Mouse (Mus musculus) forebrain, embryonic 15.5 days (tissue): ENCODE measurements around the gene Gnptab. TPM values are rescaled to one million over a fixed set of nuclear protein-coding genes. Genes with fewer than 3 reads are reported as not detected.
A peak's percentile ranks its signal among the peaks of the same experiment; 100 is the strongest.

Source experiments
- ATAC-seq: fragments of 200-750 bp; cut with Nextera tagmentation; replicated peaks from 2 replicates; pipeline ENCODE4 v1.8.0; 2017; ENCODE audit warnings: mild to moderate bottlenecking, moderate TSS enrichment, moderate library complexity
- H3K27ac ChIP-seq: fragments of 300-500 bp; sonication (generic); replicated peaks from 2 replicates; pipeline ENCODE4 v1.5.1; 2015; ENCODE audit warnings: mild to moderate bottlenecking, inconsistent platforms
- H3K27me3 ChIP-seq: fragments of 300-500 bp; sonication (generic); 2 replicates; pipeline ENCODE4 v1.6.1; 2015; ENCODE audit warnings: inconsistent platforms
- H3K36me3 ChIP-seq: fragments of 300-500 bp; sonication (generic); 2 replicates; pipeline ENCODE4 v1.6.1; 2015; ENCODE audit warnings: mild to moderate bottlenecking, inconsistent platforms
- H3K4me1 ChIP-seq: fragments of 300-500 bp; sonication (generic); 2 replicates; pipeline ENCODE4 v1.6.1; 2015; ENCODE audit warnings: inconsistent platforms
- H3K4me2 ChIP-seq: fragments of 300-500 bp; sonication (generic); replicated peaks from 2 replicates; pipeline ENCODE4 v1.6.1; 2015; ENCODE audit warnings: mild to moderate bottlenecking, inconsistent platforms
- H3K4me3 ChIP-seq: fragments of 300-500 bp; sonication (generic); 2 replicates; pipeline ENCODE4 v1.5.1; 2015; ENCODE audit warnings: mild to moderate bottlenecking, inconsistent platforms
- H3K9ac ChIP-seq: fragments of 300-500 bp; sonication (generic); replicated peaks from 2 replicates; pipeline ENCODE4 v1.6.1; 2015; ENCODE audit warnings: mild to moderate bottlenecking, inconsistent platforms
- H3K9me3 ChIP-seq: fragments of 300-500 bp; sonication (generic); 2 replicates; pipeline ENCODE4 v1.6.1; 2016; ENCODE audit warnings: inconsistent platforms
- WGBS: fragments of 180-500 bp; shearing (Covaris S2); methylation state at CpG from one replicate; pipeline ENCODE4 v1.1.7; 2015; ENCODE audit warnings: mixed read lengths; 5-methylcytosine and 5-hydroxymethylcytosine counted together
- polyA plus RNA-seq: library from polyadenylated mRNA; unstranded; fragments of >200 nt; fragmentation: Nextera tagmentation; extraction: Ambion mirVana; gene quantifications from 2 replicates; pipeline ENCODE4 v1.2.1, GENCODE M21; 2015

Gene Gnptab
- polyA plus RNA-seq = 15.0 and 15.8 TPM in 2 replicates

GRCm38 (mm10) chr10:88379013-88379885 is at the start of gene Gnptab, which contains the start of gene Dram1:
Gene Gnptab (plus strand): TSS chr10:88379132.
Gene Dram1 (minus strand): TSS chr10:88379080.
- H3K27me3 ChIP-seq = no peaks in the 10 kb centered on the region
- peak within 1 kb of the TSS; percentile 73 for H3K4me2 ChIP-seq
- peak within 1 kb of the TSS; percentile 68 for H3K4me3 ChIP-seq
- under 1% methylated on average over 86 of the region's 87 CpGs for WGBS
- peak within 1 kb of the TSS; percentile 73 for H3K9ac ChIP-seq
- no peaks in the 10 kb centered on the region for H3K9me3 ChIP-seq
- ATAC-seq = peak; percentile 91
- H3K27ac ChIP-seq = peak within 1 kb of the TSS; percentile 82
- no peaks in the 10 kb centered on the region for H3K36me3 ChIP-seq
- peaks cover 17% of the 10 kb centered on the region for H3K4me1 ChIP-seq

GRCm38 (mm10) chr10:88330695-88331094 is 48.2 kb upstream of the Gnptab start:
- 27% methylated on average over 5 of the region's 5 CpGs for WGBS
- 0 out of 2 replicates have a peak, but pooled peaks have one; percentile 15 for ATAC-seq

GRCm38 (mm10) chr10:88340660-88341059 is 38.3 kb upstream of the Gnptab start:
- H3K4me1 ChIP-seq = no peaks in the 10 kb centered on the region
- H3K4me2 ChIP-seq = no peak overlapping the region
- WGBS = 93% methylated on average over 9 of the region's 9 CpGs
- no peaks in the 10 kb centered on the region for H3K9me3 ChIP-seq
- no peaks in the 10 kb centered on the region for H3K36me3 ChIP-seq
- H3K9ac ChIP-seq = no peak overlapping the region
- H3K27me3 ChIP-seq = no peaks in the 10 kb centered on the region
- H3K27ac ChIP-seq = no peak overlapping the region
- H3K4me3 ChIP-seq = no peak overlapping the region
- no peak for ATAC-seq

More at GRCm38 (mm10) chr10:88330695-88331094, 48.2 kb upstream of the Gnptab start:
- Histone ChIP-seq H3K27ac (no peak overlapping the region), H3K4me3 (no peak overlapping the region), H3K36me3 (no peaks in the 10 kb centered on the region), H3K9ac (no peak overlapping the region), H3K9me3 (no peaks in the 10 kb centered on the region), H3K4me1 (peaks cover 4% of the 10 kb centered on the region; the same call in 1 of the 2 replicates), H3K27me3 (no peaks in the 10 kb centered on the region), H3K4me2 (no peak overlapping the region)

- WGBS = 89% methylated on average over 6 of the region's 6 CpGs
- Histone ChIP-seq H3K9me3 (no peaks in the 10 kb centered on the region), H3K4me3 (no peak overlapping the region), H3K4me1 (no peaks in the 10 kb centered on the region), H3K27ac (no peak overlapping the region), H3K36me3 (no peaks in the 10 kb centered on the region), H3K27me3 (no peaks in the 10 kb centered on the region), H3K9ac (no peak overlapping the region), H3K4me2 (no peak overlapping the region)
- ATAC-seq = no peak
Measured at GRCm38 (mm10) chr10:88341368-88341767, 37.6 kb upstream of the Gnptab start.

GRCm38 (mm10) chr10:88345899-88346401 is 33.0 kb upstream of the Gnptab start:
- ATAC-seq = no peak
- no peak overlapping the region for H3K27ac ChIP-seq
- no peaks in the 10 kb centered on the region for H3K9me3 ChIP-seq
- no peaks in the 10 kb centered on the region for H3K27me3 ChIP-seq
- H3K4me3 ChIP-seq = no peak overlapping the region
- H3K36me3 ChIP-seq = no peaks in the 10 kb centered on the region
- no peak overlapping the region for H3K9ac ChIP-seq
- 60% methylated on average over 11 of the region's 11 CpGs for WGBS
- H3K4me2 ChIP-seq = no peak overlapping the region
- H3K4me1 ChIP-seq = no peaks in the 10 kb centered on the region

GRCm38 (mm10) chr10:88346454-88347245 is 32.3 kb upstream of the Gnptab start:
- H3K4me1 ChIP-seq = no peaks in the 10 kb centered on the region

GRCm38 (mm10) chr10:88349800-88350199 is 29.1 kb upstream of the Gnptab start:
- Histone ChIP-seq H3K4me1 (no peaks in the 10 kb centered on the region), H3K4me3 (no peak overlapping the region), H3K4me2 (no peak overlapping the region), H3K27me3 (no peaks in the 10 kb centered on the region), H3K9ac (no peak overlapping the region), H3K36me3 (no peaks in the 10 kb centered on the region), H3K27ac (no peak overlapping the region), H3K9me3 (no peaks in the 10 kb centered on the region)
- ATAC-seq = no peak
- WGBS = 7% methylated on average over 8 of the region's 8 CpGs

More at GRCm38 (mm10) chr10:88346454-88347245, 32.3 kb upstream of the Gnptab start:
- no peak overlapping the region for H3K4me3 ChIP-seq
- no peak overlapping the region for H3K9ac ChIP-seq
- 80% methylated on average over 12 of the region's 12 CpGs for WGBS
- no peak for ATAC-seq
- no peaks in the 10 kb centered on the region for H3K36me3 ChIP-seq
- H3K27ac ChIP-seq = no peak overlapping the region
- no peaks in the 10 kb centered on the region for H3K27me3 ChIP-seq
- H3K4me2 ChIP-seq = no peak overlapping the region
- no peaks in the 10 kb centered on the region for H3K9me3 ChIP-seq

GRCm38 (mm10) chr10:88350687-88351086 is 28.2 kb upstream of the Gnptab start:
- Histone ChIP-seq H3K9me3 (no peaks in the 10 kb centered on the region), H3K4me3 (no peak overlapping the region), H3K36me3 (no peaks in the 10 kb centered on the region), H3K4me2 (no peak overlapping the region), H3K27ac (no peak overlapping the region), H3K4me1 (no peaks in the 10 kb centered on the region), H3K27me3 (no peaks in the 10 kb centered on the region), H3K9ac (no peak overlapping the region)
- ATAC-seq = no peak
- WGBS = 43% methylated on average over 2 of the region's 2 CpGs

- Histone ChIP-seq H3K9me3 (no peaks in the 10 kb centered on the region), H3K27ac (no peak overlapping the region), H3K9ac (no peak overlapping the region), H3K4me3 (no peak overlapping the region), H3K4me2 (no peak overlapping the region), H3K4me1 (peaks cover 2% of the 10 kb centered on the region), H3K36me3 (no peaks in the 10 kb centered on the region), H3K27me3 (peaks cover 2% of the 10 kb centered on the region; the same call in 1 of the 2 replicates)
- 54% methylated on average over 5 of the region's 5 CpGs for WGBS
- ATAC-seq = no peak
Measured at GRCm38 (mm10) chr10:88351411-88352103, 27.4 kb upstream of the Gnptab start.

- WGBS = 100% methylated on average over 2 of the region's 2 CpGs
- H3K4me3 ChIP-seq = no peak overlapping the region
Measured at GRCm38 (mm10) chr10:88352549-88352948, 26.4 kb upstream of the Gnptab start.

GRCm38 (mm10) chr10:88354599-88354998 is 24.3 kb upstream of the Gnptab start:
- H3K4me2 ChIP-seq = no peak overlapping the region
- ATAC-seq = no peak
- peaks cover 6% of the 10 kb centered on the region; the same call in 1 of the 2 replicates for H3K27me3 ChIP-seq
- WGBS = 88% methylated on average over 5 of the region's 5 CpGs
- peaks cover 8% of the 10 kb centered on the region for H3K4me1 ChIP-seq
- no peak overlapping the region for H3K27ac ChIP-seq
- no peaks in the 10 kb centered on the region for H3K9me3 ChIP-seq
- no peaks in the 10 kb centered on the region for H3K36me3 ChIP-seq
- H3K4me3 ChIP-seq = no peak overlapping the region
- no peak overlapping the region for H3K9ac ChIP-seq

More at GRCm38 (mm10) chr10:88352549-88352948, 26.4 kb upstream of the Gnptab start:
- Histone ChIP-seq H3K9me3 (no peaks in the 10 kb centered on the region), H3K36me3 (no peaks in the 10 kb centered on the region), H3K27ac (no peak overlapping the region), H3K27me3 (peaks cover 6% of the 10 kb centered on the region; the same call in 1 of the 2 replicates), H3K4me2 (no peak overlapping the region), H3K4me1 (peaks cover 8% of the 10 kb centered on the region), H3K9ac (no peak overlapping the region)
- no peak for ATAC-seq
